Mouse (Mus musculus) cortical plate, adult 2 months (tissue): Measurements from ENCODE around the gene Tax1bp1.

Experiments
- CTCF ChIP-seq: fragments of 200-500 bp; IDR thresholded peaks from 2 replicates; pipeline ENCODE4 v1.5.1; 2011; ENCODE audit warnings: mild to moderate bottlenecking, control low read depth, low read length; ENCODE audit not compliant: insufficient read depth; ENCODE audit errors: extremely low read depth
- POLR2A ChIP-seq: fragments of 200-500 bp; IDR thresholded peaks from 2 replicates; pipeline ENCODE4 v1.6.1; 2011; ENCODE audit warnings: mild to moderate bottlenecking, low read length, control low read depth; ENCODE audit not compliant: insufficient read depth; ENCODE audit errors: extremely low read depth

GRCm38 (mm10) chr6:52713897-52714509, 474 bp downstream of the Tax1bp1 start:
- TF ChIP-seq CTCF (no peak), POLR2A (peak; percentile 44)
